Mouse (Mus musculus) kidney, adult 2 months (tissue): ENCODE results near the gene Gm37240.

Experiments
- CTCF ChIP-seq: fragments of 200-500 bp; conservative IDR thresholded peaks from 2 replicates; pipeline ENCODE4 v1.5.1; 2011; ENCODE audit warnings: low read depth, mild to moderate bottlenecking, control low read depth, low read length, moderate library complexity, mixed read lengths; ENCODE audit not compliant: insufficient read depth, insufficient read length
- POLR2A ChIP-seq: fragments of 200-500 bp; IDR thresholded peaks from one replicate; pipeline ENCODE4 v1.6.1; 2011; ENCODE audit warnings: low read depth, low read length, control low read depth

GRCm38 (mm10) chr3:85887239-85887827 is at the start of gene Gm37240, which contains the start of gene Glt28d2:
- TF ChIP-seq POLR2A (peak; percentile 28), CTCF (no peak)
